Comparison of ENCODE assay signal across 8 mouse cellular contexts in genomic region chr3:143508280-143508679, GRCm38 (mm10).
A peak's percentile ranks its signal among the peaks of the same experiment; 100 is the strongest.
DNase-seq lines count a peak whose midpoint lies in the region; ATAC-seq and TF ChIP-seq lines count a peak whose summit lies in the region.

No protein-coding gene starts in this region.

- H3K27me3 ChIP-seq in limb, embryonic 14.5 days (ENCODE audit: control insufficient read depth, insufficient read depth, low read length), result no peaks in the 10 kb centered on the region
- H3K27me3 ChIP-seq in limb, embryonic 10.5 days (ENCODE audit: low read depth, poor library complexity, severe bottlenecking), result no peaks in the 10 kb centered on the region

- peak; percentile 56 for TF ChIP-seq CTCF in cortical plate, adult 2 months (IDR thresholded peaks at IDR 0.05; ENCODE audit: extremely low read depth, insufficient read depth, low read length)

- no peak overlapping the region for H3K27ac ChIP-seq in limb, embryonic 14.5 days (replicated peaks; ENCODE audit: low read depth, low read length)
- H3K27ac ChIP-seq in limb, embryonic 10.5 days, result no peak overlapping the region
- no peak overlapping the region for H3K27ac ChIP-seq in cortical plate, adult 2 months (ENCODE audit: insufficient read depth, low read length)

- TF ChIP-seq POLR2A in limb, embryonic 14.5 days (IDR thresholded peaks at IDR 0.05; ENCODE audit: borderline replicate concordance, extremely low read depth, insufficient read depth, insufficient read length), result no peak
- no peak for TF ChIP-seq POLR2A in cortical plate, adult 2 months (IDR thresholded peaks at IDR 0.05; ENCODE audit: extremely low read depth, insufficient read depth, low read length)

- no peak overlapping the region for H3K4me2 ChIP-seq in limb, embryonic 14.5 days (replicated peaks; ENCODE audit: low read depth, low read length, severe bottlenecking)

- H3K4me1 ChIP-seq in limb, embryonic 14.5 days (ENCODE audit: control insufficient read depth, insufficient read depth, low read length), result no peaks in the 10 kb centered on the region
- peaks cover 9% of the 10 kb centered on the region; the same call in 1 of the 2 replicates for H3K4me1 ChIP-seq in limb, embryonic 10.5 days
- H3K4me1 ChIP-seq in cortical plate, adult 2 months (ENCODE audit: control insufficient read depth, insufficient read depth, low read length), result peaks cover 2% of the 10 kb centered on the region; the same call in 1 of the 2 replicates

- no peak overlapping the region for H3K4me3 ChIP-seq in limb, embryonic 14.5 days (replicated peaks; ENCODE audit: low read length)
- H3K4me3 ChIP-seq in limb, embryonic 10.5 days, result no peak overlapping the region
- H3K4me3 ChIP-seq in cortical plate, adult 2 months (ENCODE audit: insufficient read depth, low read length), result no peak overlapping the region

- 74% methylated on average over 1 of the region's 1 CpGs for WGBS in limb, embryonic 14.5 days
- WGBS in limb, embryonic 10.5 days, result 82% methylated on average over 1 of the region's 1 CpGs

- H3K9ac ChIP-seq in limb, embryonic 14.5 days (ENCODE audit: low read depth, low read length, severe bottlenecking), result no peak overlapping the region

- peak; percentile 7 for DNase-seq in cerebellum, adult 9-10 months
- no peak for DNase-seq in cerebellum, adult 11 months
- DNase-seq in limb, embryonic 14.5 days (ENCODE audit: low spot score), result peak; percentile 55
- no peak for DNase-seq in limb, embryonic 10.5 days (ENCODE audit: low spot score)
- peak; percentile 42 to 61 for DNase-seq in layer of hippocampus, adult 8-10 months (ENCODE audit: low spot score in 2 of 2)
- DNase-seq in retina, postnatal 1 day, result peak; percentile 34

- no peak for ATAC-seq in limb, embryonic 14.5 days (ENCODE audit: low FRiP score, low read depth)
- no peak for ATAC-seq in monocyte, adult 5-6 weeks (replicated peaks; ENCODE audit: insufficient number of reproducible peaks, low FRiP score, low TSS enrichment, poor library complexity, severe bottlenecking)

- H3K9me3 ChIP-seq in limb, embryonic 14.5 days (ENCODE audit: control insufficient read depth, low read length), result no peaks in the 10 kb centered on the region
- no peaks in the 10 kb centered on the region for H3K9me3 ChIP-seq in limb, embryonic 10.5 days (replicated peaks)

- H3K36me3 ChIP-seq in limb, embryonic 14.5 days (ENCODE audit: control insufficient read depth, insufficient read depth, low read length), result no peaks in the 10 kb centered on the region
- no peaks in the 10 kb centered on the region for H3K36me3 ChIP-seq in limb, embryonic 10.5 days

Comparison
In these comparisons a context has a peak if more than half of its experiments do, and no peak if none do; other contexts are left out.
1. DNase-seq: peak in cerebellum, adult 9-10 months (single experiment), limb, embryonic 14.5 days (single experiment), layer of hippocampus, adult 8-10 months (2 of 2) and retina, postnatal 1 day (single experiment); none in cerebellum, adult 11 months (single experiment) and limb, embryonic 10.5 days (single experiment).